Mouse (Mus musculus): ENCODE results near the gene Bdnf. TPM values are rescaled to one million over a fixed set of nuclear protein-coding genes. Genes with fewer than 3 reads are reported as not detected.

Bdnf gene
- polyA plus RNA-seq, 1 experiment from 2014 or later = 0.55 TPM

DNA sequence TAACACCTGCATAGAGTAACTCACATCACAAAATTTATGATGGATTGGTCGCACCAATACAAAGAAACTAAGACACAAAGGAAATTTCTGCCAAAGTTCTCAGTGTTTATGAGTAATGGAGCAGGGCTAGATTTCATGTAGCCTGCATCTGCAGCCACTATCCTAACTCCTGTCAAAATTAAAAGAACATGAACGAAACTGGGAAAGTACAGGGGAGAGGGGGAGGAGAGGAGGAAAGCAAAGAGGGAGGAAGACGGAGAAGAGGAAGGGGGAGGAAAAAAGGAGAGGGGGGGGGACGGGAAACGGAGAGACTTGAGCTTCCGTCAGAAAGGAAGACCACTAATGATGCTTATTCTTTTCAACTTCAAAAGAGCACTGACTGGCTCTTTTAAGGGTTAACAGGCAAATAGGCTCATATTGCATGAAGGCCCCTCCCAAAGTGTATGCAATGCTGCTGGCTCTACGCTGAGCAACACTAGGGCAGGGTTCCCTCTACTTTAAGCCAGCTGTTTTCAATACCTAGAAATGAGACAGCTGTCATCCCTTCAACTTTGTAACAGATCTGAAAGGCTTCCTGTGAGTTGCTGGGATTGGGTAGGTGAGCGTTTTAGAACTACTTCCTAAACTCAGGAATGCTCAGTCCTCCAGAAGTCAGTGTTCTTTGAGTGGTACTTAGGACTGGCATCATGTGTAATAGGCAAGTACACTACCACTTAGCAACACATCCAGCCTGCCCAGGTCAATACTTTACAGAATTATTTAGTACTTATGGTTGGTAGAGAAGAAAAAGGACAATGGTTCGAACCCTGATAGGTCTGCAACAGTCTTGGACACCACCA lies 58.9 kb downstream of the Bdnf start:
- H3K27me3 ChIP-seq (ENCODE audit: control insufficient read depth, insufficient read depth, low read length) = no peaks in the 10 kb centered on the region
- WGBS = 41% methylated on average over 9 of the region's 9 CpGs
- no peaks in the 10 kb centered on the region for H3K36me3 ChIP-seq (ENCODE audit: control insufficient read depth, insufficient read depth)
- no peak overlapping the region for H3K9ac ChIP-seq (ENCODE audit: low read length)
- no peaks in the 10 kb centered on the region for H3K9me3 ChIP-seq (replicated peaks; ENCODE audit: control insufficient read depth, low read length)
- no peaks in the 10 kb centered on the region for H3K4me1 ChIP-seq (ENCODE audit: control insufficient read depth, insufficient read depth, low read length)
- no peak overlapping the region for H3K4me3 ChIP-seq (ENCODE audit: low read length)
- no peak overlapping the region for H3K27ac ChIP-seq (ENCODE audit: low read length)
- no peak for ATAC-seq (replicated peaks; ENCODE audit: extremely low read depth, insufficient read depth, low FRiP score)
- no peak overlapping the region for H3K4me2 ChIP-seq (ENCODE audit: low read depth, low read length)

GRCm38 (mm10) chr2:109734228-109734627 lies 59.7 kb downstream of the Bdnf start:
- 71% methylated on average over 3 of the region's 3 CpGs for WGBS
- Histone ChIP-seq H3K4me2 (ENCODE audit: low read depth, low read length) (no peak overlapping the region), H3K27me3 (ENCODE audit: control insufficient read depth, insufficient read depth, low read length) (no peaks in the 10 kb centered on the region), H3K36me3 (ENCODE audit: control insufficient read depth, insufficient read depth) (no peaks in the 10 kb centered on the region), H3K27ac (ENCODE audit: low read length) (no peak overlapping the region), H3K9ac (ENCODE audit: low read length) (no peak overlapping the region), H3K4me1 (ENCODE audit: control insufficient read depth, insufficient read depth, low read length) (no peaks in the 10 kb centered on the region), H3K4me3 (ENCODE audit: low read length) (no peak overlapping the region), H3K9me3 (replicated peaks; ENCODE audit: control insufficient read depth, low read length) (no peaks in the 10 kb centered on the region)
- no peak for ATAC-seq (replicated peaks; ENCODE audit: extremely low read depth, insufficient read depth, low FRiP score)

GRCm38 (mm10) chr2:109734666-109735065 lies 60.2 kb downstream of the Bdnf start:
- H3K9ac ChIP-seq (ENCODE audit: low read length) = no peak overlapping the region
- H3K4me2 ChIP-seq (ENCODE audit: low read depth, low read length) = no peak overlapping the region
- H3K36me3 ChIP-seq (ENCODE audit: control insufficient read depth, insufficient read depth) = no peaks in the 10 kb centered on the region
- no peaks in the 10 kb centered on the region for H3K27me3 ChIP-seq (ENCODE audit: control insufficient read depth, insufficient read depth, low read length)
- H3K9me3 ChIP-seq (replicated peaks; ENCODE audit: control insufficient read depth, low read length) = no peaks in the 10 kb centered on the region
- H3K4me3 ChIP-seq (ENCODE audit: low read length) = no peak overlapping the region
- H3K27ac ChIP-seq (ENCODE audit: low read length) = no peak overlapping the region
- H3K4me1 ChIP-seq (ENCODE audit: control insufficient read depth, insufficient read depth, low read length) = no peaks in the 10 kb centered on the region
- no peak for ATAC-seq (replicated peaks; ENCODE audit: extremely low read depth, insufficient read depth, low FRiP score)
- WGBS = 86% methylated on average over 6 of the region's 6 CpGs

- Histone ChIP-seq H3K9me3 (replicated peaks; ENCODE audit: control insufficient read depth, low read length) (no peaks in the 10 kb centered on the region), H3K4me2 (ENCODE audit: low read depth, low read length) (no peak overlapping the region), H3K4me1 (ENCODE audit: control insufficient read depth, insufficient read depth, low read length) (no peaks in the 10 kb centered on the region), H3K27ac (ENCODE audit: low read length) (no peak overlapping the region), H3K4me3 (ENCODE audit: low read length) (no peak overlapping the region), H3K36me3 (ENCODE audit: control insufficient read depth, insufficient read depth) (no peaks in the 10 kb centered on the region), H3K27me3 (ENCODE audit: control insufficient read depth, insufficient read depth, low read length) (no peaks in the 10 kb centered on the region), H3K9ac (ENCODE audit: low read length) (no peak overlapping the region)
- 38% methylated on average over 7 of the region's 7 CpGs for WGBS
- no peak for ATAC-seq (replicated peaks; ENCODE audit: extremely low read depth, insufficient read depth, low FRiP score)
These were observed 60.8 kb downstream of the Bdnf start for GRCm38 (mm10) chr2:109735347-109735746.

DNA sequence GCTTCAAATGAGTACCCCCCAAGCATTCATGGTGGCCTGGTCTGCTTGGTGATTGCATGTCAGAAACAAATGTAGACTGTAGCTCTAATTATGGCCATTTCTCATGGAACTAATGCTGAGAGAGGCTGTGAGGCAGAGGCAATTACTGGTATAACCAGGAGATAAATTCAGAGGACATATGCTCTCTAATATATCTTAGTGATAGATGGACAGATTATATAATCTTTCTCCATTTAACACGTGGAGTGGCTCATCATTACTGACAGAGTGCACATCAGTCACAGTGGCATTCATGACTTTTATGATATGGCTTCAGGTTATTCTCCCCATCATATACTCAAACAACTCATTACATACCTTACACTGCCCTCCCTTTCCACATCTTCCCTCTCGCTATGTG lies 61.8 kb downstream of the Bdnf start:
- no peak for ATAC-seq (replicated peaks; ENCODE audit: extremely low read depth, insufficient read depth, low FRiP score)
- Histone ChIP-seq H3K9me3 (replicated peaks; ENCODE audit: control insufficient read depth, low read length) (no peaks in the 10 kb centered on the region), H3K27ac (ENCODE audit: low read length) (no peak overlapping the region), H3K9ac (ENCODE audit: low read length) (no peak overlapping the region), H3K4me3 (ENCODE audit: low read length) (no peak overlapping the region), H3K27me3 (ENCODE audit: control insufficient read depth, insufficient read depth, low read length) (no peaks in the 10 kb centered on the region), H3K4me1 (ENCODE audit: control insufficient read depth, insufficient read depth, low read length) (no peaks in the 10 kb centered on the region), H3K4me2 (ENCODE audit: low read depth, low read length) (no peak overlapping the region), H3K36me3 (ENCODE audit: control insufficient read depth, insufficient read depth) (no peaks in the 10 kb centered on the region)
- WGBS = 69% methylated on average over 2 of the region's 2 CpGs

- H3K4me1 ChIP-seq (ENCODE audit: control insufficient read depth, insufficient read depth, low read length) = no peaks in the 10 kb centered on the region
- H3K9ac ChIP-seq (ENCODE audit: low read length) = no peak overlapping the region
- H3K27ac ChIP-seq (ENCODE audit: low read length) = no peak overlapping the region
- H3K4me3 ChIP-seq (ENCODE audit: low read length) = no peak overlapping the region
- H3K4me2 ChIP-seq (ENCODE audit: low read depth, low read length) = no peak overlapping the region
- 61% methylated on average over 2 of the region's 2 CpGs for WGBS
- H3K9me3 ChIP-seq (replicated peaks; ENCODE audit: control insufficient read depth, low read length) = no peaks in the 10 kb centered on the region
- H3K27me3 ChIP-seq (ENCODE audit: control insufficient read depth, insufficient read depth, low read length) = no peaks in the 10 kb centered on the region
- no peaks in the 10 kb centered on the region for H3K36me3 ChIP-seq (ENCODE audit: control insufficient read depth, insufficient read depth)
- no peak for ATAC-seq (replicated peaks; ENCODE audit: extremely low read depth, insufficient read depth, low FRiP score)
These were observed 63.8 kb downstream of the Bdnf start for GRCm38 (mm10) chr2:109738331-109738730.

DNA sequence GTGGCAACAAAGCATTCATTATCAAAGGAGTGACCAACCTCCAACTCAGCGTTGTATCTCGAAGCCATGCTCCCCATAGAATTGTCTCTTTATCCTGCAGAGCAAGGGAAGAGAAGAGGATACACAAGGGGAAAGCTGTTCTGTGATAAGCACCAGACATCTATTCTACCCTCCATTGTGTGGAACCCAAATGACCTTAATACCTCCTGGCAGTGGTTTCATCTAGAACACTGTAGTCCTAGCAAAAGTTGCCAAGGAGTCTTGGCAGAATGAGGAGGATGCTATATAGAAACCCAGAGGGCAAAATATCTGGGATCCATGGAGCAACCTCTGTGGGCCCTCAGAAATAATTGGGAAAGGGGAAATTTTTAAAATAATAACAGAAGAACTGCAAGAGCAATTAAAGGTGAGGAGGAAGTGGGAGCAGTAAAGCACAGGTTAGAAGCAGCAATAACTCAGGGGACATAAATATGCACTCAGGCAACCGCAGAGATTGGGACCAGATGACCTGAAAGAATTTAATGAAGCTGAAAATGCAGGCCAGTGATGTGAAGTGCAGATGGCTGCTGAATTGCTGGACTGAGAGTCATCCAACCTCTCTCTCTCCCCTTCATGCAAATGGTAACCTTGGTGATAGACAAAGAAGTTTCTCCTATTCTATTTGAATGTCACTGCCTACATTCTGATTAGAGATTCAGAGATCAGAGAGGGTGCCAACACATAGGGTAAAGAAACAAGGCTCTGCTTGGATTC lies 68.9 kb downstream of the Bdnf start:
- no peaks in the 10 kb centered on the region for H3K9me3 ChIP-seq (replicated peaks; ENCODE audit: control insufficient read depth, low read length)
- H3K4me1 ChIP-seq (ENCODE audit: control insufficient read depth, insufficient read depth, low read length) = no peaks in the 10 kb centered on the region
- no peaks in the 10 kb centered on the region for H3K36me3 ChIP-seq (ENCODE audit: control insufficient read depth, insufficient read depth)
- 59% methylated on average over 3 of the region's 3 CpGs for WGBS
- no peak overlapping the region for H3K4me3 ChIP-seq (ENCODE audit: low read length)
- no peak overlapping the region for H3K27ac ChIP-seq (ENCODE audit: low read length)
- H3K4me2 ChIP-seq (ENCODE audit: low read depth, low read length) = no peak overlapping the region
- ATAC-seq (replicated peaks; ENCODE audit: extremely low read depth, insufficient read depth, low FRiP score) = no peak
- no peaks in the 10 kb centered on the region for H3K27me3 ChIP-seq (ENCODE audit: control insufficient read depth, insufficient read depth, low read length)
- H3K9ac ChIP-seq (ENCODE audit: low read length) = no peak overlapping the region

GRCm38 (mm10) chr2:109746223-109746622 lies 71.7 kb downstream of the Bdnf start:
- Histone ChIP-seq H3K9ac (ENCODE audit: low read length) (no peak overlapping the region), H3K4me1 (ENCODE audit: control insufficient read depth, insufficient read depth, low read length) (no peaks in the 10 kb centered on the region), H3K4me2 (ENCODE audit: low read depth, low read length) (no peak overlapping the region), H3K27ac (ENCODE audit: low read length) (no peak overlapping the region), H3K36me3 (ENCODE audit: control insufficient read depth, insufficient read depth) (no peaks in the 10 kb centered on the region), H3K4me3 (ENCODE audit: low read length) (no peak overlapping the region), H3K9me3 (replicated peaks; ENCODE audit: control insufficient read depth, low read length) (no peaks in the 10 kb centered on the region), H3K27me3 (ENCODE audit: control insufficient read depth, insufficient read depth, low read length) (no peaks in the 10 kb centered on the region)
- ATAC-seq (replicated peaks; ENCODE audit: extremely low read depth, insufficient read depth, low FRiP score) = no peak
- WGBS = 6% methylated on average over 1 of the region's 1 CpGs

DNA sequence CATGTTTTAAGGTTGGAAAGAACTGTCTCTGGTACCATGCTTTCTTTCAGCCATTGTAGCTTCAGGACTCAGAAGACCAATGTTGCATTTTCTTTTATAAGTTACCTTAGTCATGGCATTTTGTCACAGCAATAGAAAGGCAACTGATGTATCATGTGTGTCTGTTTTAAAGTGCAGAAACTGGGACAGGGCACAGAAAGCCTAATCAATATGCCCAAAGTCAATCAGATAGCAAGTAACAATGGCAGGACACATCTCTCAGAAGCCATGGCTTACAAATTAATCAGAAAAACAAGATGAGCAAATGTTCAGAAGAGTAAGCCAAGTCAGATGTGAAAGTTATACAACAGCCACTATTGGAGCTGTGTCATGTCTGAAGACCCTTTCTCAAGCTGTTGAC lies 73.9 kb downstream of the Bdnf start:
- H3K9ac ChIP-seq (ENCODE audit: low read length) = no peak overlapping the region
- no peaks in the 10 kb centered on the region for H3K27me3 ChIP-seq (ENCODE audit: control insufficient read depth, insufficient read depth, low read length)
- H3K4me1 ChIP-seq (ENCODE audit: control insufficient read depth, insufficient read depth, low read length) = no peaks in the 10 kb centered on the region
- no peaks in the 10 kb centered on the region for H3K9me3 ChIP-seq (replicated peaks; ENCODE audit: control insufficient read depth, low read length)
- H3K4me3 ChIP-seq (ENCODE audit: low read length) = no peak overlapping the region
- no peak overlapping the region for H3K4me2 ChIP-seq (ENCODE audit: low read depth, low read length)
- no peaks in the 10 kb centered on the region for H3K36me3 ChIP-seq (ENCODE audit: control insufficient read depth, insufficient read depth)
- H3K27ac ChIP-seq (ENCODE audit: low read length) = no peak overlapping the region
- no peak for ATAC-seq (replicated peaks; ENCODE audit: extremely low read depth, insufficient read depth, low FRiP score)

All from heart, embryonic 16.5 days (tissue).